Mouse (Mus musculus): ENCODE measurements around the gene Card11.

GRCm38 (mm10) chr5:141043654-141044447, 43.5 kb upstream of the Card11 start:
- TF ChIP-seq CTCF (IDR thresholded peaks at IDR 0.05) (no peak), POLR2A (IDR thresholded peaks at IDR 0.05; ENCODE audit: insufficient read depth, low read depth, low read length) (no peak)

Measured in heart, adult 2 months (tissue).